Mouse (Mus musculus) midbrain, embryonic 16.5 days (tissue): ENCODE results near the gene Phc2. TPM values are rescaled to one million over a fixed set of nuclear protein-coding genes. Genes with fewer than 3 reads are reported as not detected.
A peak's percentile ranks its signal among the peaks of the same experiment; 100 is the strongest.

Experiments used
- ATAC-seq: fragments of 200-750 bp; cut with Nextera tagmentation; 2 replicates; pipeline ENCODE4 v1.8.0; 2017; ENCODE audit warnings: moderate TSS enrichment
- H3K27ac ChIP-seq: fragments of 300-500 bp; sonication (generic); 2 replicates; pipeline ENCODE4 v1.5.1; 2014; ENCODE audit warnings: mild to moderate bottlenecking, low read length, mixed read lengths
- H3K27me3 ChIP-seq: fragments of 300-500 bp; sonication (generic); 2 replicates; pipeline ENCODE4 v1.6.1; 2014; ENCODE audit warnings: low read depth, low read length, mixed read lengths; ENCODE audit not compliant: control insufficient read depth, insufficient read depth
- H3K36me3 ChIP-seq: fragments of 300-500 bp; sonication (generic); 2 replicates; pipeline ENCODE4 v1.6.1; 2014; ENCODE audit warnings: mild to moderate bottlenecking, low read length, moderate library complexity, mixed read lengths; ENCODE audit not compliant: control insufficient read depth, insufficient read depth
- H3K4me1 ChIP-seq: fragments of 300-500 bp; sonication (generic); 2 replicates; pipeline ENCODE4 v1.6.1; 2014; ENCODE audit warnings: mild to moderate bottlenecking, low read length, mixed read lengths; ENCODE audit not compliant: control insufficient read depth, insufficient read depth
- H3K4me2 ChIP-seq: fragments of 300-500 bp; sonication (generic); 2 replicates; pipeline ENCODE4 v1.6.1; 2014; ENCODE audit warnings: mild to moderate bottlenecking, low read length, mixed read lengths
- H3K4me3 ChIP-seq: fragments of 300-500 bp; sonication (generic); 2 replicates; pipeline ENCODE4 v1.5.1; 2014; ENCODE audit warnings: low read depth, mild to moderate bottlenecking, low read length, moderate library complexity, mixed read lengths
- H3K9ac ChIP-seq: fragments of 300-500 bp; sonication (generic); 2 replicates; pipeline ENCODE4 v1.6.1; 2014; ENCODE audit warnings: low read depth, low read length, mixed read lengths
- H3K9me3 ChIP-seq: fragments of 300-500 bp; sonication (generic); replicated peaks from 2 replicates; pipeline ENCODE4 v1.6.1; 2014; ENCODE audit warnings: mild to moderate bottlenecking, low read length, mixed read lengths; ENCODE audit not compliant: control insufficient read depth, poor library complexity, severe bottlenecking
- WGBS: fragments of 180-500 bp; shearing (Covaris S2); extraction: QIAGEN DNeasy Blood & Tissue Kit; methylation state at CpG from one replicate; pipeline ENCODE4 v1.1.7; 2014; 5-methylcytosine and 5-hydroxymethylcytosine counted together
- polyA plus RNA-seq: library from polyadenylated mRNA; unstranded; fragments of >200 nt; fragmentation: Nextera tagmentation; extraction: Ambion mirVana; gene quantifications from 2 replicates; pipeline ENCODE4 v1.2.1, GENCODE M21; 2015

Gene Phc2
- polyA plus RNA-seq, 1 experiment from 2014 or later = 19.5 TPM

GRCm38 (mm10) chr4:128734721-128735671 is 80.5 kb downstream of the Phc2 start:
- H3K4me2 ChIP-seq = peak overlapping the region; percentile 3; the same call in 1 of the 2 replicates
- peaks cover 77% of the 10 kb centered on the region for H3K4me1 ChIP-seq
- H3K27ac ChIP-seq = peak overlapping the region; percentile 33
- no peaks in the 10 kb centered on the region for H3K9me3 ChIP-seq
- ATAC-seq = 0 out of 2 replicates have a peak, but pooled peaks have one; percentile 18
- no peak overlapping the region for H3K4me3 ChIP-seq
- 55% methylated on average over 18 of the region's 18 CpGs for WGBS
- no peaks in the 10 kb centered on the region for H3K27me3 ChIP-seq
- peak overlapping the region; percentile 45; the same call in 1 of the 2 replicates for H3K9ac ChIP-seq
- H3K36me3 ChIP-seq = no peaks in the 10 kb centered on the region

DNA sequence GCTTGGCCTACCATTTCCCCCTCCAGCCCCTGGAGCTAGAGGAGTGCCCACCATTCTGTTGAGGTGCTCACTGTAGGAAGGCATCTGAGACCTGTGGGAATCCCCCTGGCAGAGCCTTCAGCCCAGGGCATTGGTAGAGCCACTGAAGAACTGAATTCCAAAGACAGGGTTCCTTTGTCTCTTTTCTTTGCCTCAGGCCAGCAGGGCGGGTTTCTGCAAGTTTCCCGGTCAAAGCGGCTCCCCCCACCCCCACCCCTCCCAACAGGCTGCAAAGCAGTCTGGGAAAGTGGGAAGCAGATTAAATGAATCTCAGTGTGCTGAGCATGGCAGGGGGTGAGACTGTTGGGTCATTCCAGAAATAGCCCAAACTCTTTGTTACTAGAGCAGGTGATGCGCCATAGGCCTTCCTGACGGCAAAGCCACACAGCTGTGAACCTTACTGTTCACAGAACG is 82.7 kb downstream of the Phc2 start:
- Histone ChIP-seq H3K4me2 (peak overlapping the region; percentile 32; the same call in 1 of the 2 replicates), H3K27me3 (no peaks in the 10 kb centered on the region), H3K4me1 (peaks cover 63% of the 10 kb centered on the region), H3K4me3 (no peak overlapping the region), H3K36me3 (0 out of 2 replicates have a peak, but pooled peaks cover 3% of the 10 kb centered on the region), H3K27ac (peak overlapping the region; percentile 62), H3K9ac (peak overlapping the region; percentile 32; the same call in 1 of the 2 replicates), H3K9me3 (no peaks in the 10 kb centered on the region)
- 6% methylated on average over 6 of the region's 6 CpGs for WGBS
- ATAC-seq = peak; percentile 31; the same call in 1 of the 2 replicates

DNA sequence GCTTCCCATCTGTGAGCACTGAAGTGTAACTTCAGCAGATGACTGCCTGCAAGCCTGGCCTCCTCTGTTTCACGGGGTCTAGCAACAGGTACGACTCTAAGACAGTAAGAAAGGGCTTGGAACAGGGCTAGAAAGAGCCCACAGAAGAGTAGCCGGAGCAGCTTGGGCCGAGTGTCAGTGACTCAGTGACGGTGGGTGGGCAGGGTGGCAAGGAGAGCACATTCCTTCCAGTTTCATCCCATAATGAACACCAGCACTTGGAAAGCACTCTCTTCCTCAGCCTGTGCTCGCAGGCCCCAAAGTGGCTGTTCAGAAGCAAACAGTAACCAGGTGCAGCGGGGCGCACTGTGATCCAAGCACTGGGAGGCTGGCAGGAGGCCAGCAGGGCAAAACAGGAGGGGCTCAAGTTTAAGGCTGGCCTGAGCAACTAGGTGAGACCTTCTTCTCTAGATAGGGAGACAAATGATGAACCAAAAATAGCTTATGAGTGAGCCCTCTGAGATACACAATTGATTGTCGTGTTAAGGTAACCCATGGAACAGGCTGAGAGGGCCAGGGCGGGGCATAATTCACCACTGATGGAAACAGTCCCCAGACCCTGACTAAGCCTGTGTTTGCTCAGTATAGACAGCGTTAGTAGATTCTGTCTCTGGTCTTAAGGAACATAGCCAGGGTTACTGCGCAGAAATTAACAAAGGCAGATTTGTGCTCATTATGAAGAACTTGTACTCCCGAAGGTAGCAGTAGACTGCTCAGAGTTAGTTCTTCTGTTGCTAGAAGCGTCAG is 83.5 kb downstream of the Phc2 start:
- H3K4me3 ChIP-seq = no peak overlapping the region
- no peaks in the 10 kb centered on the region for H3K27me3 ChIP-seq
- ATAC-seq = no peak
- H3K9ac ChIP-seq = no peak overlapping the region
- 43% methylated on average over 14 of the region's 14 CpGs for WGBS
- H3K9me3 ChIP-seq = no peaks in the 10 kb centered on the region
- no peak overlapping the region; the same call in 1 of the 2 replicates for H3K4me2 ChIP-seq
- peak overlapping the region; percentile 59 for H3K27ac ChIP-seq
- 0 out of 2 replicates have a peak, but pooled peaks cover 3% of the 10 kb centered on the region for H3K36me3 ChIP-seq
- peaks cover 63% of the 10 kb centered on the region for H3K4me1 ChIP-seq

- ATAC-seq = no peak
- H3K27me3 ChIP-seq = no peaks in the 10 kb centered on the region
- H3K9ac ChIP-seq = no peak overlapping the region
- peaks cover 35% of the 10 kb centered on the region for H3K4me1 ChIP-seq
- no peak overlapping the region for H3K4me3 ChIP-seq
- H3K36me3 ChIP-seq = peaks cover 16% of the 10 kb centered on the region
- no peak overlapping the region for H3K4me2 ChIP-seq
- no peak overlapping the region for H3K27ac ChIP-seq
- no peaks in the 10 kb centered on the region for H3K9me3 ChIP-seq
- 71% methylated on average over 1 of the region's 1 CpGs for whole genome bisulfite sequencing
Measured at GRCm38 (mm10) chr4:128740878-128741277, 86.4 kb downstream of the Phc2 start.

- no peak overlapping the region for H3K27ac ChIP-seq
- no peak for ATAC-seq
- H3K9ac ChIP-seq = no peak overlapping the region
- H3K4me1 ChIP-seq = peaks cover 24% of the 10 kb centered on the region
- WGBS = 38% methylated on average over 5 of the region's 5 CpGs
- H3K9me3 ChIP-seq = no peaks in the 10 kb centered on the region
- no peaks in the 10 kb centered on the region for H3K27me3 ChIP-seq
- no peak overlapping the region for H3K4me3 ChIP-seq
- peaks cover 25% of the 10 kb centered on the region for H3K36me3 ChIP-seq
- no peak overlapping the region for H3K4me2 ChIP-seq
Measured at GRCm38 (mm10) chr4:128741906-128742305, 87.4 kb downstream of the Phc2 start.

GRCm38 (mm10) chr4:128742379-128742970 is 88.0 kb downstream of the Phc2 start:
- Histone ChIP-seq H3K9me3 (no peaks in the 10 kb centered on the region), H3K9ac (no peak overlapping the region), H3K36me3 (peaks cover 30% of the 10 kb centered on the region), H3K27ac (no peak overlapping the region), H3K4me2 (no peak overlapping the region), H3K4me3 (no peak overlapping the region), H3K27me3 (no peaks in the 10 kb centered on the region), H3K4me1 (peaks cover 19% of the 10 kb centered on the region)
- ATAC-seq = no peak
- 55% methylated on average over 10 of the region's 10 CpGs for WGBS

DNA sequence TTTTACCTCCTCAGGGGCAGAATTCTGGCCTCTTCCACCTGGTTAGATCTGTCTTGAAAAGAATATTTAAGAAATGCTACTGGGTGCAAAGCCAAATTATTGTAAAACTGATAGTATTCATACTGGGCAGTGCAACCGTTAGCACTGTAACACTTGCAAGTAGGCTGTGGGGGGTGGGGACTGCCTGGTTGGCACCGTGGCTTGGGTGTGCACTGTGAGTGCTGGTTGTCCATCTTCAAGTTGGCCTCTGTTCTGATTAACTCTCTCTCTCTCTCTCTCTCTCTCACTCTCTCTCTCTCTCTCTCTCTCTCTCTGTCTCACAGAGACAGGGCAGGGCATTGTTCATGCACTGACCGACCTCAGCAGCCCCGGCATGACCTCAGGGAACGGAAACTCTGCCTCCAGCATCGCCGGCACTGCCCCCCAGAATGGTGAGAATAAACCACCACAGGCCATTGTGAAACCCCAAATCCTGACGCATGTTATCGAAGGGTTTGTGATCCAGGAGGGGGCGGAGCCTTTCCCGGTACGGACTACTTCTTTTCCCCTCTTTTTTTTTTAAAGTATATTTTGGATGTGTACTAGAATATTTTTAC is 88.6 kb downstream of the Phc2 start:
- H3K27ac ChIP-seq = no peak overlapping the region
- H3K4me3 ChIP-seq = no peak overlapping the region
- no peaks in the 10 kb centered on the region for H3K27me3 ChIP-seq
- peaks cover 14% of the 10 kb centered on the region for H3K4me1 ChIP-seq
- H3K9me3 ChIP-seq = no peaks in the 10 kb centered on the region
- ATAC-seq = no peak
- peaks cover 36% of the 10 kb centered on the region for H3K36me3 ChIP-seq
- no peak overlapping the region for H3K9ac ChIP-seq
- H3K4me2 ChIP-seq = no peak overlapping the region
- 64% methylated on average over 12 of the region's 12 CpGs for WGBS

DNA sequence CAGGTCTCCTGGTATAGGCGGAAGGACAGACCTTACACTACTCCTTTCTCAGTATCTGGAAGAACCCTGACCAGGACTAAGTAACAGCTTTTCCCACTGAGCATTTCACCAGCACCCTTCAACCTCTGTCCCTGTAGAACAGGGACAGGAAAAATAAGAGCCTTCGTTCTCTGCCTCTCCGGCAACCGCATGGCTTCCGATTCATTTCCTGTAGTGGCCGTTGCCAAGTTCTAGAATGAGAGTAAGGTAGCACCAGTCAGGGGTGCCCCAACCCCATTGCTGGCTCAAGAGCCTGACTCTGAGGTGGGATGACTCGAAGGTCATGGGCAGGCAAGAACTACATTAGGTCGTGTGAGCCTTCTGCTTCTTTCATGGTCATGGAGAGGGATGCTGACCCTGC is 90.7 kb downstream of the Phc2 start:
- no peak for ATAC-seq

More for the DNA sequence above, 90.7 kb downstream of the Phc2 start:
- H3K27ac ChIP-seq = no peak overlapping the region
- no peaks in the 10 kb centered on the region for H3K9me3 ChIP-seq
- peaks cover 9% of the 10 kb centered on the region for H3K4me1 ChIP-seq
- H3K27me3 ChIP-seq = no peaks in the 10 kb centered on the region
- 91% methylated on average over 8 of the region's 8 CpGs for WGBS
- peaks cover 45% of the 10 kb centered on the region for H3K36me3 ChIP-seq
- H3K4me2 ChIP-seq = no peak overlapping the region
- H3K4me3 ChIP-seq = no peak overlapping the region
- H3K9ac ChIP-seq = no peak overlapping the region
